Mouse (Mus musculus): Measurements from ENCODE around the gene Ebi3.

- TF ChIP-seq CTCF (IDR thresholded peaks at IDR 0.05; ENCODE audit: borderline replicate concordance, insufficient read depth, low read length): no peak
- TF ChIP-seq POLR2A (IDR thresholded peaks at IDR 0.05; ENCODE audit: low read depth, low read length): no peak
Observed at GRCm38 (mm10) chr17:55932635-55933034, 19.8 kb upstream of the Ebi3 start.
